Mouse (Mus musculus) splenic B cell, adult 2 months (primary cell): ENCODE data around the gene Vat1l.

Experiments
- DNase-seq: peaks from one replicate; pipeline ENCODE4 v3.0.0-alpha.2; 2011; ENCODE audit warnings: low read depth, low spot score
- H3K27me3 ChIP-seq: 2 replicates; pipeline ENCODE4 v1.6.1; 2012; ENCODE audit warnings: mild to moderate bottlenecking, low read length, moderate library complexity, mixed read lengths; ENCODE audit not compliant: control insufficient read depth, poor library complexity, insufficient read depth, severe bottlenecking
- H3K36me3 ChIP-seq: 2 replicates; pipeline ENCODE4 v1.6.1; 2012; ENCODE audit warnings: mild to moderate bottlenecking, low read length, moderate library complexity, mixed read lengths; ENCODE audit not compliant: control insufficient read depth, poor library complexity, insufficient read depth, severe bottlenecking

Gene Vat1l

DNA sequence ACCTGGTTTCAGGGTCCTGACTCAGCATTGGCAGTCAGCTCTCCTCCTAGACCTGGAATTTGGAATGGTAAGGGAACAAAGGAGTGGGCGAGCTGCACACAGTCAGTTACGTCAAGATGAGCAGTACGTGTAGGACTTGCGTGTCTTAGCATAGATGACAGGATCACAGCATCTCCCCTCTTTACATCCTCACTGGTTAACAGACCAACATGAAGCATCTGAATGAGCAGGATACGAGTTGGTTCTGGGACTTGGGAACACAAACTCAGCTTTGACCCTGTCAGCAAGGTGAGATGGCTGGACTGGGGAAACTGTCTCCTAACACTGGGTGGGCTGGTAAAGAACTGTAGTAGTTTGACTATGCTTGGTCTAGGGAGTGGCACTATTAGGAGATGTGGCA, 193.9 kb downstream of the Vat1l start:
- no peak for DNase-seq
- Histone ChIP-seq H3K36me3 (no peaks in the 10 kb centered on the region), H3K27me3 (no peaks in the 10 kb centered on the region)

- DNase-seq = no peak
- Histone ChIP-seq H3K36me3 (no peaks in the 10 kb centered on the region), H3K27me3 (no peaks in the 10 kb centered on the region)
Observed at GRCm38 (mm10) chr8:114401679-114402078, 196.3 kb downstream of the Vat1l start.

DNA sequence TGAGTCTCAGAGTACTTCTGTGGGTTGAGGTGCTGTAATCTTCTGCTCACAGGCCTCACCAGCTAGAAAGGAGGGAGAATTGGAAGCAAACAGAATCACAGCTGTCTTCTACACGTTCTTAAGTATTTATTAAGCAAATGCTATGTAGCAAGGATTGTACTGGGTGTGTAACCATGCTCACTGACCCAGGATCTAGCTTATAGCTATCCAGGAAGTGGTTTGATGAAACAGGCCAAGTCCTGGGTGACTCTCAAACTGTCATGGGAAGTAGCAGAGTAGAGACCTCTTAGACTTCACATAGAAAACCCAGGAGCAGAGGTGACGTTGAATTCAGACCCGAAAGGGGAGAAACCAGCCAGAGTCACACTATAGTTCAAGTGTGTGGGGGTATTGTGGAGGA, 206.0 kb downstream of the Vat1l start:
- DNase-seq = no peak
- Histone ChIP-seq H3K27me3 (no peaks in the 10 kb centered on the region), H3K36me3 (no peaks in the 10 kb centered on the region)

DNA sequence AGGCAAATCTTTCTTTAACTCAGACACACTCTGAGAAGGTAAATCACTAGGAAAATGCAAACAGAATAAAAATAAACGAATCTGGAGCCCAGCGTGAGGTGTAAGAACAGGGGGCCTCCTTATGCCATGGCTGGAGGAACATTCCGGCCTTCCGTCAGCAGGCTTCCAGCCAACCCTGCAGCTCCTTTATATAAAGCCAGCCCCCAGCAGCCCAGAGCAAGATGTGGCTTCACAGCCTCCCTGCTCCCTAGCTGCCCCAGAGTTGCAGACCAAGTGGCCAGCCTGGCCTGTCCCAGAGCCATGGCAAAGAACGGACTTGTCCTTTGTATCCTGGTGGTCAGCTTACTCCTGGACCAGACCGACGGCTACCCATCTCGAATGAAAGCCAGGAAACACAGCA, 212.4 kb downstream of the Vat1l start, which contains the start of gene Clec3a:
TSS of gene Clec3a (plus strand) at position 301 of the 400 bp plus-strand sequence.
- no peaks in the 10 kb centered on the region for H3K27me3 ChIP-seq
- no peaks in the 10 kb centered on the region for H3K36me3 ChIP-seq
- no peak for DNase-seq

DNA sequence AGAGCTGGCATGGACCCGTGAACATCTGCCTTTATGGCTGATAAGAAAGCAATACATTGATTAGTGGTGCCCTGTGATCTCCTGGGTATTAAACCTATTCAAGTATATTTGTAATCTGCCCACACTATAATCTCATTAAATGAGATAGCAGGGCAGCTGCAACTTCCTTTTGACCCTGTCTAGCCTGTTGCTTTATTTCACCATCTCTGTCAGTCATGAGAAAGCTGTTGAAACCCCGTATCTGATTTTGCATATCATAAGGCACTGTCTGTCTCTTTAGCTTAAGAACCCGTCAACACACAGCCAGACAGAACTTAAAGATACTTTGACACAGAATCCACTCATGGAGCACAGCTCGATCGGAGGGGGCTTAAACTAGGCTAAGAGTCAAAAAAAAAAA, 213.1 kb downstream of the Vat1l start:
- no peaks in the 10 kb centered on the region for H3K36me3 ChIP-seq
- H3K27me3 ChIP-seq = no peaks in the 10 kb centered on the region
- no peak for DNase-seq

GRCm38 (mm10) chr8:114418904-114419303, 213.5 kb downstream of the Vat1l start:
- DNase-seq = no peak
- no peaks in the 10 kb centered on the region for H3K36me3 ChIP-seq
- no peaks in the 10 kb centered on the region for H3K27me3 ChIP-seq

GRCm38 (mm10) chr8:114421544-114421943, 216.1 kb downstream of the Vat1l start:
- Histone ChIP-seq H3K36me3 (no peaks in the 10 kb centered on the region), H3K27me3 (no peaks in the 10 kb centered on the region)
- DNase-seq = no peak
